Mouse (Mus musculus) heart, postnatal 0 days (tissue): ENCODE data around the gene Ccser1. TPM values are rescaled to one million over a fixed set of nuclear protein-coding genes. Genes with fewer than 3 reads are reported as not detected.

Experiments
- ATAC-seq: fragments of 200-750 bp; cut with Nextera tagmentation; 2 replicates; pipeline ENCODE4 v1.8.0; 2017; ENCODE audit warnings: low read depth, moderate number of reproducible peaks, moderate library complexity; ENCODE audit not compliant: insufficient read depth
- DNase-seq: peaks from one replicate; pipeline ENCODE4 v3.0.0-alpha.2; 2016; ENCODE audit warnings: low spot score
- H3K27ac ChIP-seq: fragments of 300-500 bp; sonication (generic); 2 replicates; pipeline ENCODE4 v1.5.1; 2014; ENCODE audit warnings: low read depth, mild to moderate bottlenecking
- H3K27me3 ChIP-seq: fragments of 300-500 bp; sonication (generic); 2 replicates; pipeline ENCODE4 v1.6.1; 2014; ENCODE audit warnings: low read length, mixed read lengths; ENCODE audit not compliant: control insufficient read depth, insufficient read depth
- H3K36me3 ChIP-seq: fragments of 300-500 bp; sonication (generic); replicated peaks from 2 replicates; pipeline ENCODE4 v1.6.1; 2014; ENCODE audit warnings: low read length, mixed read lengths; ENCODE audit not compliant: control insufficient read depth, insufficient read depth
- H3K4me1 ChIP-seq: fragments of 300-500 bp; sonication (generic); 2 replicates; pipeline ENCODE4 v1.6.1; 2014; ENCODE audit warnings: antibody characterized with exemption; ENCODE audit not compliant: control insufficient read depth, insufficient read depth
- H3K4me2 ChIP-seq: fragments of 300-500 bp; sonication (generic); 2 replicates; pipeline ENCODE4 v1.6.1; 2014; ENCODE audit warnings: low read depth, mild to moderate bottlenecking, low read length, moderate library complexity
- H3K4me3 ChIP-seq: fragments of 300-500 bp; sonication (generic); 2 replicates; pipeline ENCODE4 v1.5.1; 2014; ENCODE audit warnings: low read depth, low read length
- H3K9ac ChIP-seq: fragments of 300-500 bp; sonication (generic); replicated peaks from 2 replicates; pipeline ENCODE4 v1.6.1; 2014; ENCODE audit warnings: low read depth, low read length, mixed read lengths
- H3K9me3 ChIP-seq: fragments of 300-500 bp; sonication (generic); replicated peaks from 2 replicates; pipeline ENCODE4 v1.6.1; 2016; ENCODE audit warnings: low read length; ENCODE audit not compliant: control insufficient read depth
- CTCF ChIP-seq: IDR thresholded peaks from 2 replicates; pipeline ENCODE4 v1.5.1; 2016; ENCODE audit warnings: antibody characterized with exemption, control low read depth, low read depth
- EP300 ChIP-seq: IDR thresholded peaks from 2 replicates; pipeline ENCODE4 v1.6.1; 2016; ENCODE audit warnings: antibody characterized with exemption, low read depth
- WGBS: fragments of 180-500 bp; shearing (Covaris S2); extraction: QIAGEN DNeasy Blood & Tissue Kit; methylation state at CpG from one replicate; pipeline ENCODE4 v1.1.7; 2014; 5-methylcytosine and 5-hydroxymethylcytosine counted together
- polyA plus RNA-seq: library from polyadenylated mRNA; unstranded; fragments of >200 nt; fragmentation: Nextera tagmentation; extraction: Ambion mirVana; gene quantifications from 2 replicates; pipeline ENCODE4 v1.2.1, GENCODE M21; 2015
- total RNA-seq: library from RNA; depleted of rRNA; stranded (reverse); fragments of >200 nt; gene quantifications from 2 replicates; pipeline ENCODE4 v1.2.3, GENCODE M21; 2014; ENCODE audit warnings: low replicate concordance

Gene Ccser1
- total and polyA plus RNA-seq, 2 experiments from 2014 or later: 0.34 to 1.4 TPM

DNA sequence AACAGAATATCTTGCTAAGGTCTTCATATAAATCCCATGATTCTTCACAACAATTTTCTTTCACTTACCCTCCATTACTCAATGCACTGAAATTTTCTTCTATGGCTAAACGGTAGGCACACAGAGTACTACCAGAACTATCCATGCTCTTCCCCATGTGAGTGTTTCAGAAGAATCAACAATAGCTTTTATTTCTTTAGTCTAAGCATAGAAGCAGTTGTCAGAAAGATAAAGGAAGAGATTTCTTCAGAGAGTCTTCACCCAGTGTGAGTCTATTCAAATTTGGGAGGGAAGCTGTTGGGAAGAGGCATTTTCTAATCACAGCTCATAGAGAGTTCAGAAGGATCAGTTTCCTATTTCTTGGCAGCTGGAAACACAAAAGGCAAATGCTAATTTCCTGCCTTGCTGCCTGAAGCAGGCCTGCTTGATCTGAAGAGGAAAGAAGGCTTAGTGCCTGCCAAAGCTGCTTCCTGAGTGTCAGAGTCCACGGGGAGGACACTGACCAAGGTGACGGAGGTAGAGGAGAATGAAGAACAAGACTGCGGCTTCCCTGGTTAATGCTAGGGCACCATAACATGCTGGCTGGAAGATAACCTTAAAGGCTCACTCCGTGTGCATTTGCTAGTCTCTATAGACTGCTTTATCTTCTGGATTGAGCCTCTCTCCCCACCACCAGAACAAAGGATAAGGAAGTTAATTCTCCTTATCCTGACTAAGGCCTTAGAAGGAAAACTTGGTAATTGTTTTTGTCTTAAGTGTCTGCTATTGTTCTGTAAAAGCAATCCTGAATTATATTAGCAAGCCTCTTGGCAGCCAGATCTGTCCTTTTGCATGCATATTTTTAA is 251.0 kb downstream of the Ccser1 start:
- TF ChIP-seq EP300 (no peak), CTCF (no peak)
- peak; percentile 62 for ATAC-seq
- Histone ChIP-seq H3K4me3 (no peak overlapping the region), H3K4me2 (no peak overlapping the region), H3K9me3 (no peaks in the 10 kb centered on the region), H3K27me3 (no peaks in the 10 kb centered on the region), H3K9ac (no peak overlapping the region), H3K4me1 (no peaks in the 10 kb centered on the region), H3K27ac (peak overlapping the region; percentile 52; the same call in 1 of the 2 replicates), H3K36me3 (no peaks in the 10 kb centered on the region)
- 19% methylated on average over 5 of the region's 5 CpGs for WGBS
- DNase-seq: peak; percentile 21

DNA sequence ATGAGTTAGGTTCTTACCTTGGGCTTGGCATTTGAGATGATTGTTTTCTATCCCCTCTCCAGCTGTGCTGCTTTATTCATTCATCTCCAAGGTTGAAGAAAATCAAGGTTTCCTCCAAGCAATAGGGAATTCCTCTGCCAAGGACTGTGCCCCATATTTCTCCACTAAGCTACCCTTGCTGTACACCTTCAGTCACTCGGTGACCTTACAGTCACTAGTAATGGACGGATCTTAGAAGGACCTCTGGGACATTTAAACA is 251.5 kb downstream of the Ccser1 start:
- H3K27me3 ChIP-seq: no peaks in the 10 kb centered on the region
- DNase-seq (no peak), ATAC-seq (no peak)
- WGBS: 75% methylated on average over 2 of the region's 2 CpGs
- no peaks in the 10 kb centered on the region for H3K9me3 ChIP-seq
- H3K9ac ChIP-seq: no peak overlapping the region
- no peaks in the 10 kb centered on the region for H3K36me3 ChIP-seq
- no peaks in the 10 kb centered on the region for H3K4me1 ChIP-seq
- H3K4me3 ChIP-seq: no peak overlapping the region
- H3K27ac ChIP-seq: no peak overlapping the region
- TF ChIP-seq EP300 (no peak), CTCF (no peak)
- H3K4me2 ChIP-seq: no peak overlapping the region

- WGBS: 69% methylated on average over 3 of the region's 3 CpGs
- DNase-seq (no peak), ATAC-seq (no peak)
- Histone ChIP-seq H3K36me3 (no peaks in the 10 kb centered on the region), H3K27me3 (no peaks in the 10 kb centered on the region), H3K9me3 (no peaks in the 10 kb centered on the region), H3K4me3 (no peak overlapping the region), H3K9ac (no peak overlapping the region), H3K4me2 (no peak overlapping the region), H3K27ac (no peak overlapping the region), H3K4me1 (no peaks in the 10 kb centered on the region)
- TF ChIP-seq CTCF (no peak), EP300 (no peak)
Measured at GRCm38 (mm10) chr6:61432167-61432566, 252.0 kb downstream of the Ccser1 start.

DNA sequence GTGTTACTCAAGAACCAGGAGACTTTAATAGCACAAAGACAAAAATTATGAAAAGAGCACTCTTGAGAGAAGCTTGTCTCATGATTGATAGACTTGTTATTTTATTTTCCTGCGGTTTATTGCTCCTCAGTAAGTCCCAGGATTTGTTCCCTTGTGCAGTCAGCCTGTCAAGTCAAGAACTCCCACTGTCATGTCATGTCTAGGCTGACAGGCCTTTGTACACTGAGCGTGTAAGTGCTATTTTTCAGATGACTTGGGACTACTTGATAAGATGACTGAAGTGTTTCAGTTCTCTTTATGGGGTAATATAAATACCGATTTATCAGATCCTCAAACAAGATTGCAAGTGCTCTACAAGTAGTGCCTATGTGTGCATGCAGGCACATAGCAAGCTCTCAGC is 252.6 kb downstream of the Ccser1 start:
- Histone ChIP-seq H3K36me3 (no peaks in the 10 kb centered on the region), H3K4me2 (no peak overlapping the region), H3K4me1 (no peaks in the 10 kb centered on the region), H3K9me3 (no peaks in the 10 kb centered on the region), H3K27ac (no peak overlapping the region), H3K4me3 (no peak overlapping the region), H3K9ac (no peak overlapping the region), H3K27me3 (no peaks in the 10 kb centered on the region)
- no peak for TF ChIP-seq CTCF
- no peak for TF ChIP-seq EP300
- no peak for ATAC-seq
- DNase-seq: no peak
- WGBS: 57% methylated on average over 3 of the region's 3 CpGs

DNA sequence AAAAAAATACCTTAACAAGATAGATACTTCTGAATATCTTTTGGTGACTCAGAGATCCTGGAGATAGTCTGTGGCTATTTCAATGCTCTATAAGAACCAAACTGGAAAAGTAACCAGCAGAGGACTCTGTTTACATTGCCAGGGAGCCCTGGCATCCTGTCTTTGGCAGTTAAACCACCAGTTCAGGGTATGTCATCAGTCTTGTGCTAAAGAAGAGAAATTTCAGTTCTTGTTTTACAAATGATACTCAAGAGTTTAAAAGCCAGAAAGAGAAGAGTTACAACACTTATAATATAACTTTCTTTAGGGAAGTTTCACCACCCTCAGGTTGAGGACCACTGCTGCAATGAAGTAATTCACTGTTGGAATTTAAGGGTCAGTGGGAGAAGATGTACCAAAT is 258.0 kb downstream of the Ccser1 start:
- Histone ChIP-seq H3K9ac (no peak overlapping the region), H3K27ac (no peak overlapping the region), H3K4me1 (no peaks in the 10 kb centered on the region), H3K4me3 (no peak overlapping the region), H3K27me3 (no peaks in the 10 kb centered on the region), H3K36me3 (no peaks in the 10 kb centered on the region), H3K9me3 (no peaks in the 10 kb centered on the region), H3K4me2 (no peak overlapping the region)
- DNase-seq (no peak), ATAC-seq (no peak)
- TF ChIP-seq EP300: no peak
- no peak for TF ChIP-seq CTCF
